Mouse (Mus musculus): ENCODE results near the gene Ensa. TPM values are rescaled to one million over a fixed set of nuclear protein-coding genes. Genes with fewer than 3 reads are reported as not detected.
"Not testable (repeated sequence)": the region's sequence is repeated elsewhere in the genome, so short reads cannot be mapped to it uniquely, and the experiment has no call there.

The Ensa gene
- total RNA-seq, 1 experiment from 2014 or later, result 109 TPM

- not testable (repeated sequence) for ATAC-seq (replicated peaks in 1 of 2; ENCODE audit: insufficient read depth in 1 of 2, low FRiP score in 2 of 2, low TSS enrichment in 1 of 2, low read depth in 1 of 2, poor library complexity in 2 of 2, severe bottlenecking in 2 of 2)
Measured at GRCm38 (mm10) chr3:95670419-95670818, 45.6 kb downstream of the Ensa start.

- ATAC-seq (replicated peaks in 1 of 2; ENCODE audit: insufficient read depth in 1 of 2, low FRiP score in 2 of 2, low TSS enrichment in 1 of 2, low read depth in 1 of 2, poor library complexity in 2 of 2, severe bottlenecking in 2 of 2), result no peak
Measured at GRCm38 (mm10) chr3:95671201-95671600, 46.4 kb downstream of the Ensa start.

- ATAC-seq (replicated peaks in 1 of 2; ENCODE audit: insufficient read depth in 1 of 2, low FRiP score in 2 of 2, low TSS enrichment in 1 of 2, low read depth in 1 of 2, poor library complexity in 2 of 2, severe bottlenecking in 2 of 2), result no peak
Measured at GRCm38 (mm10) chr3:95672461-95672860, 47.7 kb downstream of the Ensa start.

GRCm38 (mm10) chr3:95672861-95673706 is 48.3 kb downstream of the Ensa start:
- no peak for ATAC-seq (replicated peaks in 1 of 2; ENCODE audit: insufficient read depth in 1 of 2, low FRiP score in 2 of 2, low TSS enrichment in 1 of 2, low read depth in 1 of 2, poor library complexity in 2 of 2, severe bottlenecking in 2 of 2)

- ATAC-seq (replicated peaks in 1 of 2; ENCODE audit: insufficient read depth in 1 of 2, low FRiP score in 2 of 2, low TSS enrichment in 1 of 2, low read depth in 1 of 2, poor library complexity in 2 of 2, severe bottlenecking in 2 of 2), result 0 out of 4 replicates have a peak, but pooled peaks of 1 of the 2 experiments have one; percentile 6
Measured at GRCm38 (mm10) chr3:95673707-95674211, 49.0 kb downstream of the Ensa start.

GRCm38 (mm10) chr3:95674236-95674635 is 49.4 kb downstream of the Ensa start:
- ATAC-seq (replicated peaks in 1 of 2; ENCODE audit: insufficient read depth in 1 of 2, low FRiP score in 2 of 2, low TSS enrichment in 1 of 2, low read depth in 1 of 2, poor library complexity in 2 of 2, severe bottlenecking in 2 of 2), result peak; percentile 66 to 79

GRCm38 (mm10) chr3:95674812-95675211 is 50.0 kb downstream of the Ensa start:
- no peak for ATAC-seq (replicated peaks in 1 of 2; ENCODE audit: insufficient read depth in 1 of 2, low FRiP score in 2 of 2, low TSS enrichment in 1 of 2, low read depth in 1 of 2, poor library complexity in 2 of 2, severe bottlenecking in 2 of 2)

- peak; percentile 19 to 20; a peak in 1 of 4 replicates for ATAC-seq (replicated peaks in 1 of 2; ENCODE audit: insufficient read depth in 1 of 2, low FRiP score in 2 of 2, low TSS enrichment in 1 of 2, low read depth in 1 of 2, poor library complexity in 2 of 2, severe bottlenecking in 2 of 2)
Measured at GRCm38 (mm10) chr3:95675301-95676092, 50.7 kb downstream of the Ensa start.

- ATAC-seq (replicated peaks in 1 of 2; ENCODE audit: insufficient read depth in 1 of 2, low FRiP score in 2 of 2, low TSS enrichment in 1 of 2, low read depth in 1 of 2, poor library complexity in 2 of 2, severe bottlenecking in 2 of 2), result no peak
Measured at GRCm38 (mm10) chr3:95676745-95677419, 52.1 kb downstream of the Ensa start.

- ATAC-seq (replicated peaks in 1 of 2; ENCODE audit: insufficient read depth in 1 of 2, low FRiP score in 2 of 2, low TSS enrichment in 1 of 2, low read depth in 1 of 2, poor library complexity in 2 of 2, severe bottlenecking in 2 of 2), result no peak
Measured at GRCm38 (mm10) chr3:95677420-95678090, 52.8 kb downstream of the Ensa start.

GRCm38 (mm10) chr3:95679551-95679950 is 54.8 kb downstream of the Ensa start:
- ATAC-seq (replicated peaks in 1 of 2; ENCODE audit: insufficient read depth in 1 of 2, low FRiP score in 2 of 2, low TSS enrichment in 1 of 2, low read depth in 1 of 2, poor library complexity in 2 of 2, severe bottlenecking in 2 of 2), result no peak

GRCm38 (mm10) chr3:95680673-95681072 is 55.9 kb downstream of the Ensa start:
- ATAC-seq (replicated peaks in 1 of 2; ENCODE audit: insufficient read depth in 1 of 2, low FRiP score in 2 of 2, low TSS enrichment in 1 of 2, low read depth in 1 of 2, poor library complexity in 2 of 2, severe bottlenecking in 2 of 2), result no peak

GRCm38 (mm10) chr3:95681365-95681764 is 56.6 kb downstream of the Ensa start:
- ATAC-seq (replicated peaks in 1 of 2; ENCODE audit: insufficient read depth in 1 of 2, low FRiP score in 2 of 2, low TSS enrichment in 1 of 2, low read depth in 1 of 2, poor library complexity in 2 of 2, severe bottlenecking in 2 of 2), result no peak

Other genes with a start within 250 kb of the Ensa start
- gene 4930558C23Rik, start 222.2 kb upstream of the Ensa start, total RNA-seq (2017), result not detected in 2 replicates
- gene Arnt, start 190.6 kb upstream of the Ensa start, total RNA-seq (2017), result 28.8 and 29.3 TPM in 2 replicates
- gene Ctsk, start 125.7 kb upstream of the Ensa start, total RNA-seq (2017), result not detected in 2 replicates
- 73.4 and 145 TPM in 2 replicates for gene Ctss, start 98.2 kb upstream of the Ensa start, total RNA-seq (2017)
- not detected in 2 replicates for gene Hormad1, start 65.3 kb upstream of the Ensa start, total RNA-seq (2017)
- 67.3 and 71.2 TPM in 2 replicates for gene Golph3l, start 36.1 kb upstream of the Ensa start, total RNA-seq (2017)
- gene Mcl1, start 33.8 kb downstream of the Ensa start, total RNA-seq (2017), result 285 and 320 TPM in 2 replicates
- gene Adamtsl4, start 62.9 kb downstream of the Ensa start, total RNA-seq (2017), result 0.13 TPM in 1 of 2 replicates, not detected in the other
- 0.75 and 4.1 TPM in 2 replicates for gene Ecm1, start 114.6 kb downstream of the Ensa start, total RNA-seq (2017)
- 44.8 and 45.2 TPM in 2 replicates for gene Tars2, start 135.2 kb downstream of the Ensa start, total RNA-seq (2017)
- gene Rprd2, start 193.9 kb downstream of the Ensa start, total RNA-seq (2017), result 30.7 and 32.6 TPM in 2 replicates
- gene Prpf3, start 230.9 kb downstream of the Ensa start, total RNA-seq (2017), result 42.8 and 46.1 TPM in 2 replicates
- gene Mrps21, start 246.5 kb downstream of the Ensa start, total RNA-seq (2017), result 215 and 264 TPM in 2 replicates

All from hematopoietic stem cell, adult 5-6 weeks (primary cell).